Mouse (Mus musculus) liver, postnatal 0 days (tissue): ENCODE data around the gene Kcnk4.

ENCODE experiments used
- CTCF ChIP-seq: sonication (generic); IDR thresholded peaks from 2 replicates; pipeline ENCODE4 v1.5.1; 2016; ENCODE audit warnings: antibody characterized with exemption, low read depth
- EP300 ChIP-seq: IDR thresholded peaks from 2 replicates; pipeline ENCODE4 v1.6.1; 2016; ENCODE audit warnings: antibody characterized with exemption, low read depth, mild to moderate bottlenecking

DNA sequence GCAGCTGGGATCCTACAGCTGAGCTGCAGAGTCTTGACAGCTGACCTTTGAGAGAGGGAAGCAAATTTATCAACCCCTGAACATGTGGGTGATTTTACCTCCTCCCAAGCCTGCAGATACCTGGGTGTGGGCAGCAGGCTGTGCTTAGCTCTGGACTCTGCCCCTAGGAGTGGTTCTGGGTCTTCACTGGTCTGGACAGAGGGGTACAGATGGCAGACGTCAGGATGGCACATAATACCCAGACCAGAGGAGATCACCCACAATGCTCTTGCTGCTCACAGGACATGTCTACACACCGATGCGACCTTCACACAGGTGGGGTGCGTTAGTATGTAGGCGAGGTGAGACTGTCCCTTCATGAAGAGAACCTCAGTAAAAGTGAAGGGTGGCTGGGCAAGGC lies 15.2 kb upstream of the Kcnk4 start:
- TF ChIP-seq CTCF (no peak), EP300 (no peak)
